Mouse (Mus musculus) E14TG2a.4 (cell line): Measurements from ENCODE around the gene Magi1.

Experiments used
- CTCF ChIP-seq: conservative IDR thresholded peaks from 2 replicates; pipeline ENCODE4 v1.5.1; 2014; ENCODE audit warnings: low read length
- NANOG ChIP-seq: IDR thresholded peaks from 2 replicates; pipeline ENCODE4 v1.6.1; 2014; ENCODE audit warnings: borderline replicate concordance, low read length, mixed read lengths
- POU5F1 ChIP-seq: IDR thresholded peaks from 2 replicates; pipeline ENCODE4 v1.6.1; 2014; ENCODE audit warnings: low read length, borderline replicate concordance

GRCm38 (mm10) chr6:94270001-94270400, 13.7 kb downstream of the Magi1 start:
- TF ChIP-seq CTCF (no peak), POU5F1 (no peak), NANOG (no peak)
